Mouse (Mus musculus) gastrocnemius, postnatal 10 days (tissue): ENCODE data around the gene Mrpl4. TPM values are rescaled to one million over a fixed set of nuclear protein-coding genes. Genes with fewer than 3 reads are reported as not detected.
"Not testable (repeated sequence)": the region's sequence is repeated elsewhere in the genome, so short reads cannot be mapped to it uniquely, and the experiment has no call there.

Experiments
- DNase-seq: peaks from one replicate; pipeline ENCODE4 v3.0.0; 2021; ENCODE audit warnings: mixed read lengths
- microRNA-seq, 2 experiments: library from miRNA; unstranded; fragments of <30 nt; microRNA quantifications; one replicate each; pipeline ENCODE4 v1.2.0; 2021
- total RNA-seq, 2 experiments: library from RNA; stranded (reverse); gene quantifications; 2 replicates each; pipeline ENCODE4 v1.2.3; 2021

Gene Mrpl4
- total RNA-seq, 2 experiments from 2014 or later: 48.4 to 49.1 TPM

- DNase-seq: no peak
Measured at GRCm38 (mm10) chr9:21041308-21041707, 38.8 kb downstream of the Mrpl4 start.

- DNase-seq: no peak
Measured at GRCm38 (mm10) chr9:21043563-21043962, 41.0 kb downstream of the Mrpl4 start.

- DNase-seq: not testable (repeated sequence)
Measured at GRCm38 (mm10) chr9:21044785-21045184, 42.2 kb downstream of the Mrpl4 start.

GRCm38 (mm10) chr9:21045235-21045634, 42.7 kb downstream of the Mrpl4 start:
- no peak for DNase-seq

GRCm38 (mm10) chr9:21051578-21051977, 49.0 kb downstream of the Mrpl4 start:
- DNase-seq: no peak

Small RNA genes within 50 kb of the gene (microRNA-seq; reads per million reads assigned to microRNA genes)
- 0 reads per million in 2 experiments for gene Mir1900

Other genes with a start within 250 kb of the Mrpl4 start
- gene Col5a3, start 187.7 kb upstream of the Mrpl4 start, total RNA-seq: 10 to 100 TPM; 76.7 to 90.9 TPM
- not detected for gene Rdh8, start 184.2 kb upstream of the Mrpl4 start, total RNA-seq
- 1 to 10 TPM; 4.8 to 7.6 TPM for gene A230050P20Rik, start 134.1 kb upstream of the Mrpl4 start, total RNA-seq
- gene Angptl6, start 123.0 kb upstream of the Mrpl4 start, total RNA-seq: 1 to 10 TPM; 4.4 to 4.7 TPM
- 10 to 100 TPM; 15.9 to 19.2 TPM for gene Ppan, start 114.6 kb upstream of the Mrpl4 start, total RNA-seq
- gene Eif3g, start 104.1 kb upstream of the Mrpl4 start, total RNA-seq: 100 to 1,000 TPM; 131 to 133 TPM
- 10 to 100 TPM; 18.4 to 25.7 TPM for gene Dnmt1, start 42.9 kb upstream of the Mrpl4 start, total RNA-seq
- 10 to 100 TPM in 1 of 2 experiments, 1 to 10 TPM in 1; 8.9 to 11.1 TPM for gene S1pr2, start 26.0 kb upstream of the Mrpl4 start, total RNA-seq
- 1 to 10 TPM; 3.8 to 5.6 TPM for gene Icam1, start 13.2 kb downstream of the Mrpl4 start, total RNA-seq
- gene Icam4, start 26.6 kb downstream of the Mrpl4 start, total RNA-seq: under 1 TPM in 1 of 2 experiments, not detected in 1; 0.70 TPM
- gene Icam5, start 29.3 kb downstream of the Mrpl4 start, total RNA-seq: under 1 TPM; 0.14 to 0.25 TPM
- gene Zglp1, start 64.4 kb downstream of the Mrpl4 start, total RNA-seq: not detected
- gene Gm49373, start 70.4 kb downstream of the Mrpl4 start, total RNA-seq: under 1 TPM; 0.14 to 0.32 TPM
- gene Fdx1l, start 70.9 kb downstream of the Mrpl4 start, total RNA-seq: 10 to 100 TPM; 24.2 to 24.9 TPM
- 1 to 10 TPM in 1 of 2 experiments, under 1 TPM in 1; 0.61 to 1.2 TPM for gene Gm38431, start 89.3 kb downstream of the Mrpl4 start, total RNA-seq
- gene Raver1, start 89.3 kb downstream of the Mrpl4 start, total RNA-seq: 10 to 100 TPM; 22.1 to 25.6 TPM
- gene Tyk2, start 128.5 kb downstream of the Mrpl4 start, total RNA-seq: 1 to 10 TPM; 5.1 to 7.6 TPM
- 100 to 1,000 TPM; 138 to 151 TPM for gene Cdc37, start 147.2 kb downstream of the Mrpl4 start, total RNA-seq
- gene Pde4a, start 163.0 kb downstream of the Mrpl4 start, total RNA-seq: 10 to 100 TPM; 22.1 to 23.2 TPM
- gene Keap1, start 236.6 kb downstream of the Mrpl4 start, total RNA-seq: 10 to 100 TPM; 59.6 to 60.9 TPM
- under 1 TPM; 0.09 to 0.19 TPM for gene S1pr5, start 245.7 kb downstream of the Mrpl4 start, total RNA-seq